Mouse (Mus musculus) olfactory bulb, adult 2 months (tissue): ENCODE results near the gene Myo1a.

Experiments
- CTCF ChIP-seq: fragments of 200-500 bp; IDR thresholded peaks from 2 replicates; pipeline ENCODE4 v1.5.1; 2012; ENCODE audit warnings: low read depth, mild to moderate bottlenecking, low read length, moderate library complexity; ENCODE audit not compliant: insufficient read depth
- POLR2A ChIP-seq: fragments of 200-500 bp; IDR thresholded peaks from 2 replicates; pipeline ENCODE4 v1.6.1; 2012; ENCODE audit warnings: mild to moderate bottlenecking, low read depth, low read length, moderate library complexity; ENCODE audit not compliant: insufficient read depth

DNA sequence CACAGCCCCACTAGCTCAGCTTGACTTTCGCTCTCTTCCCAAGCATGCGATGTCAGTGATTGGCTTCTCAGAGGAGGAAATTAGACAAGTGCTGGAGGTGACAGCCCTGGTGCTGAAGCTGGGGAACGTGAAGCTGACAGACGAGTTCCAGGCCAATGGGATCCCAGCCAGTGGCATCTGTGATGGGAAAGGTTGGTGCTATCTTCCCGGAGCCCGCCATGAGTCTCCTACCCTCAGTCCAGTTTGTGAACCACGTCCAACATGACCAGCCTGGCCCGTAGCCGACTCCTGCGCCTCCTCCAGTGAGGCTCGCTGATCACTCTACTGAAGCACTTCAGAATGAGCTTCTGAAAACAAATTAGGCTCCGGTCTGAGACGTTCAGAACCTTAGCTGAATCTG, 5.4 kb downstream of the Myo1a start:
- TF ChIP-seq CTCF (no peak), POLR2A (no peak)
